Mouse (Mus musculus): ENCODE measurements around the gene Hist1h3d.
A peak's percentile ranks its signal among the peaks of the same experiment; 100 is the strongest.
"Not testable (repeated sequence)": the region's sequence is repeated elsewhere in the genome, so short reads cannot be mapped to it uniquely, and the experiment has no call there.

Gene Hist1h3d

DNA sequence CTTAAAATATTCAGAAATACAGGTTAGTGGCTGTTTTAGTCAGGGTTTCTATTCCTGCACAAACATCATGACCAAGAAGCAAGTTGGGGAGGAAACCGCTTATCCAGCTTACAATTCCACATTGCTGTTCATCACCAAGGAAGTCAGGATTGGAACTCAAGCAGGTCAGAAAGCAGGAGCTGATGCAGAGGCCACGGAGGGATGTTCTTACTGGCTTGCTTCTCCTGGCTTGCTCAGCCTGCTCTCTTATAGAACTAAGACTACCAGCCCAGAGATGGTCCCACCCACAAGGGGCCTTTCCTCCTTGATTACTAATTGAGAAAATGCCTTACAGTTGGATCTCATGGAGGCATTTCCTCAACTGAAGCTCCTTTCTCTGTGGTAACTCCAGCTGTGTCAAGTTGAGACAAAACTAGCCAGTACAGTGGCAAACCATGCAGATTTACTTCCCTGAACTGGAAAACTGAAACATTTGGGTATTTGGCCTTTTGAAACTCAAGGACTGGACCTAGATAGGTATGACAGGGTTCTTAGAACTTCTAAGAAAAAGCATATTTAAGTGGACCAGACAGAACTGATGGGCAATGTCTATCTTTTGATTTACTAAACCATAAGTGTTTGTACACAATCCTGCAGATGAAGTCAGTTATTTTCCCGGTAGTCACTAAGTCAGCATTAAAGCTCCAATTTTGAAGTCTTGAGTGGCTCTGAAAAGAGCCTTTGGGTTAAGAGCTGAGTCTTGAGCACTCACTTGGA, 33.2 kb upstream of the Hist1h3d start:
- DNase-seq, result not testable (repeated sequence)

DNA sequence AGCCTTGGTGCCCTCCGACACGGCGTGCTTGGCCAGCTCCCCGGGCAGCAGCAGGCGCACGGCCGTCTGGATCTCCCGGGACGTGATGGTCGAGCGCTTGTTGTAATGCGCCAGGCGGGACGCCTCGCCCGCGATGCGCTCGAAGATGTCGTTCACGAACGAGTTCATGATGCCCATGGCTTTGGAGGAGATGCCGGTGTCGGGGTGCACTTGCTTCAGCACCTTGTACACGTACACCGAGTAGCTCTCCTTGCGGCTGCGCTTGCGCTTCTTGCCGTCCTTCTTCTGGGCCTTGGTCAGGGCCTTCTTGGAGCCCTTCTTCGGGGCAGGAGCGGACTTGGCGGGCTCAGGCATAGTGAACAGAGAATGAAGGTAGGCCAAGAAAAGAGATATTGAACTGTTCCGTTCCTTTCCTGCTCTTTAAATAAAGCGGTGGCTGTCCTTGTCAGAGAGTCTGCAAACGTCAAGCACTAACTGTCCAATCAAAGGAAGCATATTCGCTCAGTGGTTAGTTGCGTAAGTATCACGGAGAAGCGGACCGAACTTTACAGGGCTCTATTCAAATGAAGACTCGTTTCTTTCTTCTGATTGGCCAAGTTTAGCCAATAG, 32.5 kb upstream of the Hist1h3d start, which contains the start of gene Hist1h2bh:
TSS of gene Hist1h2bh (minus strand) at position 394 of the 609 bp plus-strand sequence.
- peak; percentile 74 to 85 for DNase-seq

DNA sequence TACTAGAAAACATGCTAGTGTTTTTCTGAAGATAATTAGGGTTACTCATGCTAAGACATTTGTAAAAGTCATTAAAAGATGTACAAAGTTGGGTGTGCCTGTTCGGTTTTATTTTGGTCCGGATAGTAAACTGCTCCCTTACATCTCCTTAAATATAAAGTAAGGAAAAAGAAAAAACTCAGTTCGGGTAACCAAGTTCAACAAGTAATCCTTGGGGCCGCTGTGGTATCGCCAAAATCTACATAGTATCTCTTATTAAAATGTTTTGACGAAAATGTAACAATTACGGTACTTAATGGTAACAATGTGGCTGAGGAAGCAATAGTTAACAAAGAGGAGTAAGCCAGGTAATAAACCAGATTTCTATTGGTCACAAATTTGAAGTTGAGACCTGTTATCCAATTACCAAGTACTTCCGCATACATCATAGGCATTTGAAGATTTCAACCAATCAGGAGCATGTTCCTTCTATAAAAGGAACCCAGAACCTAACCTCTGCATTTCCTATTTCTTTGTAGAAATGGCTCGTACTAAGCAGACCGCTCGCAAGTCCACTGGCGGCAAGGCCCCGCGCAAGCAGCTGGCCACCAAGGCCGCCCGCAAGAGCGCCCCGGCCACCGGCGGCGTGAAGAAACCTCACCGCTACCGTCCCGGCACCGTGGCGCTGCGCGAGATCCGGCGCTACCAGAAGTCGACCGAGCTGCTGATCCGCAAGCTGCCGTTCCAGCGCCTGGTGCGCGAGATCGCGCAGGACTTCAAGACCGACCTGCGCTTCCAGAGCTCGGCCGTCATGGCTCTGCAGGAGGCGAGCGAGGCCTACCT, 31.4 kb upstream of the Hist1h3d start, which contains the start of gene Hist1h3f:
TSS of gene Hist1h3f (plus strand) at position 88 of the 822 bp plus-strand sequence.
- peak; percentile 55 to 71 for DNase-seq

DNA sequence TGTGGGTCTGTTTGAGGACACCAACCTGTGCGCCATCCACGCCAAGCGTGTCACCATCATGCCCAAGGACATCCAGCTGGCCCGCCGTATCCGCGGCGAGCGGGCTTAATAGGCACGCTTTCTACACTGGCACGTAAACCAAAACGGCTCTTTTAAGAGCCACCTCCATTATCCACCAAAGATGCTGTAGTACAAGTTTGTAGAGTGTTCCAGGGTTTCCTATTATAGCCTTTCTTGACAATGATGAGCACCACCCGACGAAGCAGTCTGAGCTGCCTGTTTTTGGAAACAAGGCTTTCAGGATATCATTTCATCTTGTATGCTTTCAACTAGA, 30.8 kb upstream of the Hist1h3d start:
- not testable (repeated sequence) for DNase-seq

DNA sequence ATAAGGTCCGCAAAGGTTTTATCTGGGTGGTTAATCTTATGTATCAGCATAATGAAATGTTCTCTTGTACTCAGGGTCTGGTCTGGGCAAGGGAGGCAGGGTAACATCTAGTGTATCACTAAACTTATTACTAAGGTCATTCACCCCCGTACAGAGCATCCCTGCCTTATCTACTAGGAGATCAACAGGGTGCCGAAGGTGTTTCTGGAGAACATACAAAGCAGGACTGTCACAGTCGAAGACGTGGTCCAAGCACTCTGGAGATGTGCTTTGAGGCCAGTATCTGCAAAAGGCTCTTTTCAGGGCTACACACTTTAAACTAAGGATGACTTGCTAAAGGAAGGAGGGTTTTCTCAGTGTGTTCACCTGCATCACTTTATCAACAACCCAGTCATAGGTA, 28.9 kb upstream of the Hist1h3d start:
- no peak for DNase-seq

DNA sequence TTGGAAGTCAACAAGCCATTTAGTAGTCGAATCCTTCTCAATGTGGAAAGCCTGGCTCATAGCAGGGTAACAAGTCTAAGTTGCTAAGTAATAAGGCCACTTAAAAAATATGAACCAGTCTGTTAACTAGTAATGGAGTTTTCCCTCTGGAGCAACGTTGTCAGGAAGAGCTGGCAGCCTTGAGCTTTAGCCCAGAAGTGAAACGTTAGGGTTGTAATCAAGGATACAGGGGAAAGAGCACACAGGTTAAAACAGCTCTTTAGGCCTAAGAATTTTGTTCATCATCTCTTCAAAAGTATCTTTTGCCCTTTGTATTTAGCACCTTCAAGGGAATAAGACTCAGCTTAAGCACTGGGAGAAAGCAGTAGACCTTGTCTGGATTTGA, 24.8 kb upstream of the Hist1h3d start:
- no peak for DNase-seq

DNA sequence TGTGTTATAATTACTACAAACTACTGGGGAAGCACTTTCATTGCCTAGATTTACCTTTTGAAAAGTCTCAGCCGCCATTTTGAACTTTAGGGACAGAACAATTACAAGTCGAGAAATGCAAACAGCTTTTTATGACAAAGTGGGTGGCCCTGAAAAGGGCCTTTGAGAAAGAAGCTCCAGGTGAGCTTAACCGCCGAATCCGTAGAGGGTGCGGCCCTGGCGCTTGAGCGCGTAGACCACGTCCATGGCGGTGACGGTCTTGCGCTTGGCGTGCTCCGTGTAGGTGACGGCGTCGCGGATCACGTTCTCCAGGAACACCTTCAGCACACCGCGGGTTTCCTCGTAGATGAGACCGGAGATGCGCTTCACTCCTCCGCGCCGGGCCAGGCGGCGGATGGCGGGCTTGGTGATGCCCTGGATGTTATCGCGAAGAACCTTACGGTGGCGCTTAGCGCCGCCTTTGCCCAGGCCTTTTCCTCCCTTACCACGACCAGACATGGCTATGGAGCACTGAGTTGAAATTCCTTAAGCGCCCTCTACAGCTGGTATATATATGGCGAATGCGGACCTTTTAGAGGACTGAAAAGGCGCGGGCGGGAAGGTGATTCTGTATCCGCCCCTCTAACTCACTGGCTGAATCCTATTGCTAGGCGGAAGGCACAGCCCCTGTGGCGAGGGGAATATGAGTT, 24.3 kb upstream of the Hist1h3d start, which contains the start of gene Hist1h4f:
TSS of gene Hist1h4f (minus strand) at position 503 of the 689 bp plus-strand sequence.
- peak; percentile 83 to 88 for DNase-seq

DNA sequence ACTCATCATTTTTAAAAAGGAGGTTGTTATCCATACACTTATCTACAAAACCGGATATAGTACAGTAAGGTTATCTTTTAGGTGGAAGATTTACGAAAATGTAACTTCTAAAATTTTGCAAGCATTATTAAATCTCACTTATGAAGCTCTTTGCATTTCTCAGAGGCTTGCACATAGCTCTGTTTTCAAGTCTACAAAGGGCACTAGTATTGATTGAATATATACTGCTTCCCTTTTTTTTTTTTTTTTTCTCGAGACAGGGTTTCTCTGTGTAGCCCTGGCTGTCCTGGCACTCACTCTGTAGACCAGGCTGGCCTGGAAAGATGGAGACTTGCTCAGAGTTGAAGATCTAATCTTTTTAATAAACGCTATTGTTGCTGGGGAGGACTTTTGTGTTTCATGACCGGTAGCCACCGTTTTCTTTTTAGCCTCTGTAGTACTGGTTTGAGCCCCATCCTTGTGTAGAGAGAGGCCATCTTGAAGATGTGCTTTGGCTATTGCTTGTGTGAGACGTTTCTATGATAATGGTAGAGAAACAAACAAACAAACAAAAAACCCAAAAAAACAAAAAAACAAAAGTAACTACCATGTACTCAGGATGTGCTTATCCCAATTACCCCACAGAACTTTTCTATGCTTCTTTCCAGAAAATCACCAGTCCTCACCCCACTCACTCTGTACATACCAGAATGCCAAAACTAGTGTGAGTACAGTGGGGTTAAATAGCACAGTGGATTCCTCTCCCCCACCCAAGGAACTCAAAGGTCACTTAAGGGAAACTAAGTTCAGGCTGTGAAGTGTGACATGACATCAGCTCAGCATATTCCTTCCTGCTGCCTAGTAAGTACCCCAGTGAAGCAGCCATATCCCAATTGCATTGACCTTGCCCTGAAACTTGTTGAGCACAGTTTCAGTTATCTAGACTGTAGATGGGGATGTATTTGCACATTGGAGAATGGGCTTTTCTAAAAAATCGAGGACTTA, 23.3 kb upstream of the Hist1h3d start:
- DNase-seq, result no peak

DNA sequence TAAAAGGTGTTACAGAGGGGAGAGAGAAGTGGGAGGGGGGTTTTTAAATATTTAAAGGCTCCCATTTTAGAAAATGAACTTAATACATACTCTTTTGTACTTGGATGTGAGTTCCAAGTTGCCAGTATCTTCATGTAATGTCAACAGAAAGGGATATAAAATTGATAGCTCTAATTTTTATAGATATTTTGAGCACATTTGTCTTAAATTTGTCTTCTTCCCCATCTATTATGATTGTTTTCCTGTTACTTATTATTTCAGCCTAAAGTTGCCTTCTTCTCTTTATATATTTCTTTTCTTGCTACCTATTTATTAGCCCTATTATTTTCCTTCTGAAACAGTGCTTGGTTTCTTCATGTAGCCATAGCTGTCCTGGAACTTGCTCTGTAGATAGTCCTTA, 22.6 kb upstream of the Hist1h3d start, which contains the start of gene Hist1h1d:
TSS of gene Hist1h1d (plus strand) at position 301 of the 400 bp plus-strand sequence.
- DNase-seq, result no peak

DNA sequence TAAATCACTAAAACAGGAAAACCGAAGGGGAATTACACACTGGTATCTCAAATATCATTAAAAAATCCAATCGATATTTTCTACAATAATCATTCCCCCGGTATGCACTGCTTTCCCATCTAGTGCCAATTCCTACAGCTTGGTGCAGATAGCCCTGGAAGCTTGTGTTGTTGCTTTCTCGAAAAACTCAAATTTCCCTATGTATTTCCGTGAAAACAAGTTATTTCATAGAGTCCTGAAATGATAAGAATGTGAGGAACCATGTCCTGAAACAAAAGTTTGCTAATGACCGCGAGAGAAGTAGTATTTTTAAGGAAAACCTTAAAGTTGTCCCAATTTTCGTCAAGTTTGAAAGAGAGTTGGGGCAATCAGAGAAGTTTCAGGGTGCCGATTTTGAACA, 21.2 kb upstream of the Hist1h3d start:
- no peak for DNase-seq

DNA sequence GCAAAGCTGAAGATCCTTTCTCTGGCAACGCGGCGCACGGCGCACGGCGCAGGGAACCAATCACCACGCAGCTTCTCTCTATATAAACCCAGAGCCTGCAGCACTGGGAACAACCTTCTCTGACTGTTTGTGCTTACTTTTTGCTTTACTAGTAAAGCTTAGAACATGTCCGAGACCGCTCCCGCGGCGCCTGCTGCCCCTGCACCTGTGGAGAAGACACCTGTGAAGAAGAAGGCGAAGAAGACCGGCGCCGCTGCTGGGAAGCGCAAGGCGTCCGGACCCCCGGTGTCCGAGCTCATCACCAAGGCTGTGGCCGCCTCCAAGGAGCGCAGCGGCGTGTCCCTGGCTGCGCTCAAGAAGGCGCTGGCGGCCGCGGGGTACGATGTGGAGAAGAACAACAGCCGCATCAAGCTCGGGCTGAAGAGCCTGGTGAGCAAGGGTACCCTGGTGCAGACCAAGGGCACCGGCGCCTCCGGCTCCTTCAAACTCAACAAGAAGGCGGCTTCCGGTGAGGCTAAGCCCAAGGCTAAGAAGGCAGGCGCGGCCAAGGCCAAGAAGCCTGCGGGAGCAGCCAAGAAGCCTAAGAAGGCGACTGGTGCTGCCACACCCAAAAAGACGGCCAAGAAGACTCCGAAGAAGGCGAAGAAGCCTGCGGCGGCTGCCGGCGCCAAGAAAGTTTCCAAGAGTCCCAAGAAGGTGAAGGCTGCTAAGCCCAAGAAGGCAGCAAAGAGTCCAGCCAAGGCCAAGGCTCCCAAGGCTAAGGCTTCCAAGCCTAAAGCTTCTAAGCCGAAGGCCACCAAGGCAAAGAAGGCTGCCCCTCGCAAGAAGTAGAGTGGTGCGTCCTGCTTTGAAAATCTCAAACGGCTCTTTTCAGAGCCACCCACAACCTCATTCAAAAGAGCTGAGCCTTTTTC, 20.4 kb upstream of the Hist1h3d start:
- DNase-seq, result peak; percentile 70 to 86

DNA sequence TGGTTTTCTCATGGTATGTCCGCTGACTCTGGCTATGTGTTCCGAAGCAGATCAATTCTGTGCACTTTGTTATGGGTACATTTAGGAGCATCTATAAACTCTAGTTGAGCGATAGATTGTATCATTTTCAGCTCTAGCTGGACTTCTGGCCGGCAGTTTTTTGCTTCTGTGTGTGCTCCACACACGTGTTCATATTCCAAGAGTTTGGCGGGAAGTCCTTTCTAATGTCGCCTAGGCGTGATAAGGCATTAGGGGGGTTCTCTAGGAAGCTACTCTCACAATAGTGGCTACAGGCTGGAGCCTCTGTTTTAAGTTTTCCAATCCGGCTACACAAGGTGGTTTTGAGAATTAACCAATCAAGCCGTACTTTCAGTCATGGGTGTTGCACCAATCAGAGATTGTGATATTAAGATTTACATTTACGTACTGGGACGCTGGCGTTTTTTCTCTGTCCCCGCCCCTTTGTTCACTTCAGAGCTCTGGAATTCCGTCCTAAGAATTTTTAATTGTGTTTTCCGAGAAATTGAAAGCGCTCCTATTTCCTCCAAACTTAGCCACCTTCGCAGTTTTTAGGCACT, 19.6 kb upstream of the Hist1h3d start:
- DNase-seq, result peak; percentile 73 to 78

DNA sequence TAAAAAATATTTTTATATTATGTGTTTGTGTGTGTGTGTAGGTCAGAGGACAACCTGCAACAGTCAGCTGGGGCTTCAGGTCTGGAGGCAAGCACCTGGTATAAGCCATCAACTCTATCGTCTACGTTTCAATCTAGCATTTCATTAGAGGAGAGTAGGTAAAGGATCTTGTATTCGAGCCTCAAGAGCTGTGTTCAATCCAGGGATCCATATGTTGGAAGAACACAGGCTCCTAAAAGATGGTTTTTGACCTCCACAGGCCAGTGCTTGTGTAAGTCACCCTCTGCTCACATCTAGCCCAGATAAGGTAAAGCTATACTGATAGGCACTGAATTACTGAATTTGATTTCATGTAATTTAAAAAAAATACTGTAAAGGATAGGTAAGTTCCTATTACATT, 18.7 kb upstream of the Hist1h3d start:
- no peak for DNase-seq

DNA sequence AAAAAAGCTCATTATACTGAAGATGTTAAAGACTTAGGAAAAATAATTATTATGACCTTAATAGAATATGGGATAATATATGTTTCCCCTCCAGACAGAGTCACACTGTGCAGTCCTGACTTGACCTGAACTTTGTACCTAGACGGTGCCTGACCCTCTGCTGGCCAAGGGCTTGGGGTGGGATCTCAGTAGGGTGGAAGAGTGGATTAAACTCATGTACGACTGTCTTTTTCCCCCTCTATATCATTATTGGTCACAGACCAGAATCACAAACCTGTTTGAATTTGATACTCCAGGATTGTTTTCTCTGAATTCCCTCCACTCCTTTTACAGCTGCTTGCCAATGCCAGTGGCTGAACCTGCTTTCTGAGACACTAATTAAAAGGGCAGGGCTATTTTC, 14.9 kb upstream of the Hist1h3d start:
- DNase-seq, result not testable (repeated sequence)

DNA sequence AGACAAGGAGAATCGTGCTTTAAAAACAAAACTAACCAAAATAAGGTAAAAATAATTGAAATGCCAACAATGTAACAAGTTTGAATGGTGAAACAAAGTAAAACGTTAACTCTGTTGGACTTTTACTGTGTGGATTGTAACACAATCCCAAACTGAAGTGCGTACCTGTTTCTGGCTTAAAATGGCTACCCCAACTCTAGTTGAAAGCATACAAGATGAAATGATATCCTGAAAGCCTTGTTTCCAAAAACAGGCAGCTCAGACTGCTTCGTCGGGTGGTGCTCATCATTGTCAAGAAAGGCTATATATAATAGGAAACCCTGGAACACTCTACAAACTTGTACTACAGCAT, 14.1 kb upstream of the Hist1h3d start:
- DNase-seq, result not testable (repeated sequence)

DNA sequence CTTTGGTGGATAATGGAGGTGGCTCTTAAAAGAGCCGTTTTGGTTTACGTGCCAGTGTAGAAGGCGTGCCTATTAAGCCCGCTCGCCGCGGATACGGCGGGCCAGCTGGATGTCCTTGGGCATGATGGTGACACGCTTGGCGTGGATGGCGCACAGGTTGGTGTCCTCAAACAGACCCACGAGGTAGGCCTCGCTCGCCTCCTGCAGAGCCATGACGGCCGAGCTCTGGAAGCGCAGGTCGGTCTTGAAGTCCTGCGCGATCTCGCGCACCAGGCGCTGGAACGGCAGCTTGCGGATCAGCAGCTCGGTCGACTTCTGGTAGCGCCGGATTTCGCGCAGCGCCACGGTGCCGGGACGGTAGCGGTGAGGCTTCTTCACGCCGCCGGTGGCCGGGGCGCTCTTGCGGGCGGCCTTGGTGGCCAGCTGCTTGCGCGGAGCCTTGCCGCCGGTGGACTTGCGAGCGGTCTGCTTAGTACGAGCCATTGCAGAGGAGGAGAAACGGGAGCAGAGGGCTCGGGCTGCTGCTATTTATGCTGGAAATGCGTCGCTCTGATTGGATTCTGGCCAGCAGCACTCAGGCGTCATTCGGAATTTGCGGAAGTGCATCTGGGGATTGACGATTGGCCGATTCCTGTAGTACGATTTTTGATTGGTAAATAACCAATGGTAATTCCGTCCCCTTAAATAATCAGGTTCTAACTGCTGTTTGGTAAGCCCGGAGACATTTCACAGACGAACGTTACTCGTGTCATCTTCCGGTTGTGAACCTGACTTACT, 13.5 kb upstream of the Hist1h3d start, which contains the start of gene Hist1h3e:
TSS of gene Hist1h3e (minus strand) at position 487 of the 777 bp plus-strand sequence.
- DNase-seq, result peak; percentile 93 to 96

DNA sequence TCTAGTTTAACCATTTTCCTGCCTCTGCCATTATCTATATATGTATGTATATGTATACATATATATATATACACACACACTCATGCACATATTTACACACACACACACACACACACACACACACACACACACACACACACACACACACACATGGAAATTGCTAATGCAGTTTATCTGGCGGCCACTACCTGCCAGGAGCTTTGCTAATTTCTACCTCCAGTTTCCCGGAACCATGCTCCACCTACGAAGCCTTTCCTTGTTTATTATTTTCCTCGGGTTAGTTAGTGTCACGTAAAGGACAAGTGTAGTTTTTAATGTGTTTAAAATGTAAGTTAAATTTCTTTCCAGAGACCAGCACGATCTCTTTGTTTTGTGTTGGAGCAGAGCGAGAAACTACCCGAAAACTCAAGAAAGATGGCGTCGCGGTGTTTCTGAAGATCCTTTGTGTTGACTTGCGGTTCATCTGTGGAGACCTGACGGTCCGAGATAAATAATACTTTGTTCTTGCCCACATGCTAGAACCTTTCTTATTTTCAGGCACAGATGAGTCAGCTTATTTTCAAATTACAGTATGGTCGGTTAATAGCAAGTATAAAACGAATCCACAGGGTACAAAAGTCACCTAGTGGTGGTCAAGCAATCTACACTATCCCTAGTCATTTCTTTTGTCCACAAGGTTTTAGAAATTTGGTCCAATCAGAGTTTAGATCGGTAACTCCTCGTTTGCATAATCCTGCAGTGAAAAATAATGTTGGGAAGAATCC, 12.7 kb upstream of the Hist1h3d start:
- DNase-seq, result peak in 1 of 2 experiments; percentile 45

DNA sequence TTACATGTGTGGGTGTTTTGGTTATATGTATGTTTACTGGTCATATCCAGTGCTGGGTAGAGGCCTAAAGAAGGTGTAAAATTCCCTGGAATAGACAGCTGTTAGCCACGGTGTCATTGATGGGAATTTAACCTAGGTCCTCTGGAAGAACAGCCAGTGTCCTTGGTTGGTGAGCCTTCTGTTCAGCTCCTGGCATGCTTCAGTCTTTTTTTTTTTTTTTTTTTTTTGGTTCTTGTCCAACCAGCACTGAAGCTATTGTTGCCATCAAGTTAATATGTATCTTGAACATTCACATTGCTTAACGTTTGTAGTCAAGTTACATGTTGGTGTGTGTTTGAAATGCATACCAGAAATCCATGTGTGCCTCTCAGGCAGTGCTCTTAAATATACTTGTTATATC, 11.1 kb upstream of the Hist1h3d start:
- DNase-seq, result no peak
